In the genomic region with DNA sequence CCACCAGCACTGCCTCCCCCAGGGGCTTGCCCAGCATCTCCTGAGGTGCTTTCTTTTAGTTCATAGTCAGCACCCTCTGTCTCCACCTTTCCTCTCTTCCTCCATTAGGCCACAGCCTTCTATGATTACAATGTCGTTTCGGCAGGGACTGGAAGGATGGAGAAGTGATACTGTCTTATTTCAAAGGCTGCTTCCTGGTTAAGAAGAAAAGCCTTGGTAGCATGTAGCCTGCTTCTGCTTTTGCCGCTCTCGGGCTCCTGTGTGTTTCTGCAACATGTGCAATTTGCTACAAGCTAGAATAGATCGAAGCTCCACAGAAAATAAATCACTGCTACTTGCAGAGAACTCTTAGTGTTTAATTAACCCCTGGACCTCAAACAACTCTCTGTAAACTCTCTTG, we compare ENCODE assay signal across 15 mouse cellular contexts.
A peak's percentile ranks its signal among the peaks of the same experiment; 100 is the strongest.
DNase-seq lines count a peak whose midpoint lies in the region; ATAC-seq and TF ChIP-seq lines count a peak whose summit lies in the region.
"Had no signal": no experiment of that assay in that cellular context is flagged by ENCODE, and none has a peak within 500 bp of the region (broad histone marks: within the 10 kb centered on the region; RNA-seq: fewer than 3 reads in every experiment).

No protein-coding gene starts in this region.

- H3K36me3 ChIP-seq in kidney, postnatal 0 days (ENCODE audit: insufficient read depth, low read length), result no peaks in the 10 kb centered on the region
- H3K36me3 ChIP-seq in lung, postnatal 0 days (ENCODE audit: insufficient read depth, low read length), result no peaks in the 10 kb centered on the region
- H3K36me3 ChIP-seq in macrophage (ENCODE audit: inconsistent target), result no peaks in the 10 kb centered on the region
- H3K36me3 ChIP-seq: hindbrain, embryonic 15.5 days; stomach, embryonic 15.5 days had no signal

- peak; percentile 30 for DNase-seq in kidney, postnatal 0 days (ENCODE audit: low spot score)
- DNase-seq in kidney, adult 9 months, result no peak
- peak; percentile 37 for DNase-seq in lung, postnatal 0 days (ENCODE audit: low spot score)
- DNase-seq in lung, postnatal 14 days, result no peak
- no peak for DNase-seq in cerebellum, postnatal 36 days
- DNase-seq in testis, postnatal 10 days (ENCODE audit: low spot score), result no peak
- DNase-seq: cerebellum, adult 8-10 months; kidney, adult 18-20 months; right cerebral cortex, postnatal 4 days; thymus, postnatal 36 days had no signal

- H3K4me3 ChIP-seq in kidney, postnatal 0 days (replicated peaks; ENCODE audit: low read depth, low read length), result no peak overlapping the region
- H3K4me3 ChIP-seq in lung, postnatal 0 days (ENCODE audit: low read depth, low read length), result no peak overlapping the region
- H3K4me3 ChIP-seq in macrophage (ENCODE audit: inconsistent target), result no peak overlapping the region
- H3K4me3 ChIP-seq: erythroblast, embryonic 14.5 days; hindbrain, embryonic 15.5 days; stomach, embryonic 15.5 days had no signal

- no peak overlapping the region for H3K4me2 ChIP-seq in kidney, postnatal 0 days (ENCODE audit: low read length)
- H3K4me2 ChIP-seq in lung, postnatal 0 days (replicated peaks; ENCODE audit: low read depth, low read length), result no peak overlapping the region
- H3K4me2 ChIP-seq: hindbrain, embryonic 15.5 days; stomach, embryonic 15.5 days had no signal

- H3K79me2 ChIP-seq in macrophage (ENCODE audit: inconsistent target), result no peaks in the 10 kb centered on the region

- 14% methylated on average over 5 of the region's 5 CpGs for WGBS in kidney, postnatal 0 days
- 14% methylated on average over 5 of the region's 5 CpGs for WGBS in lung, postnatal 0 days
- WGBS in macrophage (ENCODE audit: missing documents), result 5% methylated on average over 5 of the region's 5 CpGs

- H3K9ac ChIP-seq in kidney, postnatal 0 days (ENCODE audit: low read depth, low read length), result no peak overlapping the region
- no peak overlapping the region for H3K9ac ChIP-seq in lung, postnatal 0 days (replicated peaks; ENCODE audit: low read depth)
- H3K9ac ChIP-seq: hindbrain, embryonic 15.5 days; stomach, embryonic 15.5 days had no signal

- no peaks in the 10 kb centered on the region for H3K9me3 ChIP-seq in kidney, postnatal 0 days (replicated peaks; ENCODE audit: low read length)
- no peaks in the 10 kb centered on the region for H3K9me3 ChIP-seq in lung, postnatal 0 days (ENCODE audit: low read length)
- H3K9me3 ChIP-seq: hindbrain, embryonic 15.5 days; stomach, embryonic 15.5 days had no signal

- H3K4me1 ChIP-seq in kidney, postnatal 0 days (replicated peaks; ENCODE audit: insufficient read depth, low read length), result no peaks in the 10 kb centered on the region
- no peaks in the 10 kb centered on the region for H3K4me1 ChIP-seq in lung, postnatal 0 days (ENCODE audit: insufficient read depth, low read depth, low read length)
- H3K4me1 ChIP-seq: stomach, embryonic 15.5 days had no signal

- H3K27ac ChIP-seq in kidney, postnatal 0 days, result no peak overlapping the region
- H3K27ac ChIP-seq in lung, postnatal 0 days (ENCODE audit: low read length), result no peak overlapping the region
- peak overlapping the region; percentile 68 for H3K27ac ChIP-seq in macrophage
- H3K27ac ChIP-seq: hindbrain, embryonic 15.5 days; stomach, embryonic 15.5 days had no signal

- no peak for TF ChIP-seq EP300 in lung, postnatal 0 days (IDR thresholded peaks at IDR 0.05)

- no peaks in the 10 kb centered on the region for H3K27me3 ChIP-seq in kidney, postnatal 0 days (ENCODE audit: insufficient read depth, low read length)
- H3K27me3 ChIP-seq in lung, postnatal 0 days (replicated peaks; ENCODE audit: insufficient read depth, low read length), result no peaks in the 10 kb centered on the region
- H3K27me3 ChIP-seq: hindbrain, embryonic 15.5 days; stomach, embryonic 15.5 days had no signal

- no peak for TF ChIP-seq CTCF in kidney, postnatal 0 days (IDR thresholded peaks at IDR 0.05; ENCODE audit: low read depth)
- no peak for TF ChIP-seq CTCF in lung, postnatal 0 days (IDR thresholded peaks at IDR 0.05)

- no peak for ATAC-seq in kidney, postnatal 0 days (replicated peaks; ENCODE audit: low FRiP score, low read depth)
- ATAC-seq in lung, postnatal 0 days, result no peak
- peak; percentile 95 for ATAC-seq in common myeloid progenitor, adult 5-6 weeks (replicated peaks; ENCODE audit: low read depth, poor library complexity, severe bottlenecking)

Comparison
In these comparisons a context has a peak if more than half of its experiments do, and no peak if none do; other contexts are left out.
1. DNase-seq: peak in kidney, postnatal 0 days (single experiment) and lung, postnatal 0 days (single experiment); none in kidney, adult 9 months (single experiment), lung, postnatal 14 days (single experiment), cerebellum, postnatal 36 days (0 of 2) and testis, postnatal 10 days (single experiment).